Mouse (Mus musculus) right cerebral cortex, postnatal 36 days (tissue): Measurements from ENCODE around the gene Flna.
"Not testable (repeated sequence)": the region's sequence is repeated elsewhere in the genome, so short reads cannot be mapped to it uniquely, and the experiment has no call there.

Experiments
- DNase-seq, 2 experiments: peaks; one replicate each; pipeline ENCODE4 v3.0.0; 2022; ENCODE audit warnings: low spot score in 2 of 2, mixed read lengths in 1 of 2

The Flna gene

GRCm38 (mm10) chrX:74246213-74246681 lies 3.4 kb downstream of the Flna start:
- peak; percentile 76 to 89 for DNase-seq

- peak; percentile 55 to 61 for DNase-seq
Observed at GRCm38 (mm10) chrX:74245687-74246086, 3.9 kb downstream of the Flna start.

GRCm38 (mm10) chrX:74245107-74245506 lies 4.5 kb downstream of the Flna start:
- DNase-seq, result no peak

GRCm38 (mm10) chrX:74244614-74245083 lies 5.0 kb downstream of the Flna start:
- DNase-seq, result no peak

GRCm38 (mm10) chrX:74243807-74244206 lies 5.8 kb downstream of the Flna start:
- DNase-seq, result no peak

- no peak for DNase-seq
Observed at GRCm38 (mm10) chrX:74243396-74243795, 6.2 kb downstream of the Flna start.

GRCm38 (mm10) chrX:74240332-74240731 lies 9.3 kb downstream of the Flna start:
- no peak for DNase-seq

GRCm38 (mm10) chrX:74233196-74233595 lies 16.4 kb downstream of the Flna start:
- DNase-seq, result no peak

GRCm38 (mm10) chrX:74230038-74230437 lies 19.6 kb downstream of the Flna start:
- DNase-seq, result no peak

GRCm38 (mm10) chrX:74220099-74220498 lies 29.5 kb downstream of the Flna start:
- not testable (repeated sequence) for DNase-seq

- DNase-seq, result no peak
Observed at GRCm38 (mm10) chrX:74219449-74219848, 30.2 kb downstream of the Flna start.

- DNase-seq, result no peak
Observed at GRCm38 (mm10) chrX:74218496-74218895, 31.1 kb downstream of the Flna start.

GRCm38 (mm10) chrX:74203556-74203955 lies 46.1 kb downstream of the Flna start:
- no peak for DNase-seq

- DNase-seq, result no peak
Observed at GRCm38 (mm10) chrX:74176959-74177358, 72.7 kb downstream of the Flna start, which contains the start of gene Tktl1. Gene Tktl1, plus strand, starts transcription at chrX:74177259.
